Mouse (Mus musculus) C2C12 (cell line): ENCODE measurements around the gene Nalcn.

Experiments
- CEBPB ChIP-seq: IDR thresholded peaks from one replicate; pipeline ENCODE4 v1.6.1; 2011; ENCODE audit warnings: low read depth, mild to moderate bottlenecking, control low read depth, moderate library complexity
- CTCF ChIP-seq: IDR thresholded peaks from one replicate; pipeline ENCODE4 v1.5.1; 2011; ENCODE audit not compliant: control insufficient read depth, insufficient read depth, insufficient read length
- FOSL1 ChIP-seq: IDR thresholded peaks from one replicate; pipeline ENCODE4 v1.8.0; 2011; ENCODE audit warnings: mild to moderate bottlenecking, low read length; ENCODE audit not compliant: poor library complexity, insufficient read depth, severe bottlenecking
- USF1 ChIP-seq: IDR thresholded peaks from one replicate; pipeline ENCODE4 v1.6.1; 2011; ENCODE audit warnings: low read depth, mild to moderate bottlenecking, control low read depth, moderate library complexity

GRCm38 (mm10) chr14:123535636-123536035, 91.3 kb downstream of the Nalcn start:
- TF ChIP-seq CTCF (no peak), USF1 (no peak), CEBPB (no peak), FOSL1 (no peak)
